Mouse (Mus musculus) stomach, embryonic 14.5 days (tissue): ENCODE measurements around the gene Prtg. TPM values are rescaled to one million over a fixed set of nuclear protein-coding genes. Genes with fewer than 3 reads are reported as not detected.

Experiments used
- ATAC-seq: fragments of 200-750 bp; cut with Nextera tagmentation; 2 replicates; pipeline ENCODE4 v1.8.0; 2017; ENCODE audit warnings: low read depth, moderate TSS enrichment; ENCODE audit not compliant: insufficient number of reproducible peaks, insufficient read depth, low FRiP score
- H3K27ac ChIP-seq: fragments of 300-500 bp; sonication (generic); 2 replicates; pipeline ENCODE4 v1.5.1; 2014; ENCODE audit warnings: mild to moderate bottlenecking, low read length, moderate library complexity, mixed read lengths
- H3K27me3 ChIP-seq: fragments of 300-500 bp; sonication (generic); 2 replicates; pipeline ENCODE4 v1.6.1; 2014; ENCODE audit warnings: low read length, control low read depth, mixed read lengths; ENCODE audit not compliant: control insufficient read depth, insufficient read depth
- H3K36me3 ChIP-seq: fragments of 300-500 bp; sonication (generic); 2 replicates; pipeline ENCODE4 v1.6.1; 2014; ENCODE audit warnings: mild to moderate bottlenecking, control low read depth, low read length, moderate library complexity, mixed read lengths; ENCODE audit not compliant: control insufficient read depth, insufficient read depth
- H3K4me1 ChIP-seq: fragments of 300-500 bp; sonication (generic); 2 replicates; pipeline ENCODE4 v1.6.1; 2014; ENCODE audit warnings: low read length, control low read depth, mixed read lengths; ENCODE audit not compliant: control insufficient read depth, insufficient read depth
- H3K4me2 ChIP-seq: fragments of 300-500 bp; sonication (generic); replicated peaks from 2 replicates; pipeline ENCODE4 v1.6.1; 2014; ENCODE audit warnings: low read depth, low read length, control low read depth
- H3K4me3 ChIP-seq: fragments of 300-500 bp; sonication (generic); 2 replicates; pipeline ENCODE4 v1.5.1; 2014; ENCODE audit warnings: low read depth, low read length, control low read depth
- H3K9ac ChIP-seq: fragments of 300-500 bp; sonication (generic); replicated peaks from 2 replicates; pipeline ENCODE4 v1.6.1; 2014; ENCODE audit warnings: low read depth, mild to moderate bottlenecking, control low read depth, low read length, moderate library complexity, mixed read lengths
- H3K9me3 ChIP-seq: fragments of 300-500 bp; sonication (generic); 2 replicates; pipeline ENCODE4 v1.6.1; 2016; ENCODE audit warnings: low read depth, low read length, control low read depth; ENCODE audit not compliant: control insufficient read depth
- WGBS: fragments of 180-500 bp; shearing (Covaris S2); extraction: QIAGEN DNeasy Blood & Tissue Kit; methylation state at CpG from one replicate; pipeline ENCODE4 v1.1.7; 2014; 5-methylcytosine and 5-hydroxymethylcytosine counted together
- polyA plus RNA-seq: library from polyadenylated mRNA; unstranded; fragments of >200 nt; fragmentation: Nextera tagmentation; extraction: Ambion mirVana; gene quantifications from 2 replicates; pipeline ENCODE4 v1.2.1, GENCODE M21; 2014

Gene Prtg
- 0.52 and 0.68 TPM in 2 replicates for polyA plus RNA-seq

- H3K9ac ChIP-seq: peak within 1 kb of the TSS; percentile 62
- H3K27ac ChIP-seq: no peak within 1 kb of the TSS; the same call in 1 of the 2 replicates
- H3K4me1 ChIP-seq: no peaks in the 10 kb centered on the region
- ATAC-seq: peak; percentile 69
- H3K9me3 ChIP-seq: no peaks in the 10 kb centered on the region
- H3K27me3 ChIP-seq: no peaks in the 10 kb centered on the region
- peak within 1 kb of the TSS; percentile 64 for H3K4me3 ChIP-seq
- H3K4me2 ChIP-seq: peak within 1 kb of the TSS; percentile 94
- no peaks in the 10 kb centered on the region for H3K36me3 ChIP-seq
- WGBS: under 1% methylated on average over 55 of the region's 57 CpGs
Measured at GRCm38 (mm10) chr9:72806731-72807419, at the start of gene Prtg. Prtg (plus strand) TSS chr9:72806874.

- Histone ChIP-seq H3K4me2 (no peak overlapping the region), H3K36me3 (no peaks in the 10 kb centered on the region), H3K27me3 (no peaks in the 10 kb centered on the region), H3K4me1 (0 out of 2 replicates have a peak, but pooled peaks cover 5% of the 10 kb centered on the region), H3K27ac (no peak overlapping the region), H3K9ac (no peak overlapping the region), H3K9me3 (no peaks in the 10 kb centered on the region), H3K4me3 (no peak overlapping the region)
- 89% methylated on average over 5 of the region's 5 CpGs for WGBS
- no peak for ATAC-seq
Measured at GRCm38 (mm10) chr9:72757143-72757542, 49.5 kb upstream of the Prtg start.

DNA sequence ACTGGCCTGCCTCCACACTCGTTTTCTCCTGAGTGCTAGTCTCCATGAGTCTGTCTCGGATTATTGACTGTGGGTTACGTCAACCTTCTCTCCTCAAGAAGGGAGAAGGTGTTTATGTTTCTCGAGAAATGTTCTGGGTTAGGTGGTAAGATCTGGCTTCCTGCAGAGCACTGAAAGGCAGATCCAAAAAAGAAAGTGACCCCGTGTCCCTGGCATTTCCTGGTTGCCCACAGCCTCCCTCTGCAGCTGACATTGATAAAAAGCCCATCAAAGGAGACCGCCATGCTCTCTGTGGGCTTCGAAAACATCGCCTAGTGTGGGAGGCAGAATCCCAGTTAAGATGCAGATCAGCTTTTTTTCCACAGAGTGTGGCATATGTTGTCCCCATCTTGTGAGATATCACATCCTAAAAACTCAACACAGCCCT is 48.0 kb upstream of the Prtg start:
- Histone ChIP-seq H3K4me1 (peaks cover 5% of the 10 kb centered on the region; the same call in 1 of the 2 replicates), H3K9ac (no peak overlapping the region)
- ATAC-seq: no peak

DNA sequence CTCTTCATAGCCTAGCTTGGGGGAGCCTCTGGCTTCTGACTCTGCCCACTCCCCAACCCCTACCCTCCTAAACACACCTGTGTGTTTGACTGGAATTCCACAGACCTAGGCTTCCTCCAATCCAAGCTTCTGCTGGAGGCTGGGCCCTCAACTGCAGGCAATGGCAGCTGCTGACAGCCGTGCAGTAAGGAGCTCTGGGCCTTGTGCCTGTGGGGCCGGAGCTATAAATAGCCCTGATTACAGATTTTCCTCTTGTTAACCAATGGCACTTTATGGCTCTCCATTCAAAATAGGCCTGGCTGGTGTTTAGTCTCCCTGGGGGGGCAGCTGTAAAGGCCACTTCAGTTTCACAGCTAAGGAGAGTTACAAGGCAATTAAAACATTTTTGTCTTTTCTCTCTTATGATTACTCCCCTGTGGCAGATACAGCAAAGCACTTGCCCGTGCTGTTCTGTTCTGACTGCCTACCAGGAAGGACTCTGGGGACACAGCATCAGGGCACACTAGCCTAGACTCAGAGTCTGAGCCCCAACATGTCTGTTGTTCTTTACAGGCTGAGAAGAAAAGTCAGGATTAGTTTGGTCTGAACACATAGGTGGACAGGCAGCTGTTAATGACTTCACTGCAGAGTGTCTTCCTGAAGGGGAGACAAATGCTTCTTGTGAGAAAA is 43.5 kb upstream of the Prtg start:
- WGBS: 13% methylated on average over 3 of the region's 3 CpGs
- H3K9me3 ChIP-seq: no peaks in the 10 kb centered on the region

More for the DNA sequence above, 48.0 kb upstream of the Prtg start:
- Histone ChIP-seq H3K4me3 (no peak overlapping the region), H3K36me3 (no peaks in the 10 kb centered on the region), H3K27ac (no peak overlapping the region), H3K27me3 (no peaks in the 10 kb centered on the region), H3K9me3 (no peaks in the 10 kb centered on the region), H3K4me2 (no peak overlapping the region)
- WGBS: 19% methylated on average over 8 of the region's 8 CpGs

DNA sequence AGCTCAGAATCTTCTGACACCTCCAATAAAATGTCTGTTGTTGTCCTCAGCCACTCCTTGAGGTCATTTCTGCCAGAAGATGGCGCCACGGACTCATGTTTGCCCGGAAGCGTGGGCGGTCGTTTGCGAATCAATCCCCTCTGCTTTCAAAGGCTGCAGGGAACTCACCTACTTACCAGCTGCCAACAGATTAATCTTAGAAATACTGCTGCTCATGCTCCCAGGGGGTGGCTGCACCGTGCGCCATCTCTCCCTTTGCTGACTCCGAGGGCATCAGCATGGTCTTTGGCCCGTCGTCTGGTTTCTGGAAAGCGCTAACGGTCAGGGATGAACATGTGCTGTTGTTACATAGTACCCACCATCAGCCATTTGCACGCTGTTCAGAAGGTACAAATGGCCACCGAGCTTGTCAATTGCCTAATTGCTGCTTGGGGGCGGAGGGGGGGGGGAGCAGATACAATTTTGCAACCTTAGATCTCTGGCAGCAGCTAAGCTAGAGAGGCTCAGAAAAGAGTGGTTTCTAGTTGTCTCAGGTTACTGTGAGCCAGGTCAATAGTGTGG is 39.8 kb upstream of the Prtg start:
- H3K36me3 ChIP-seq: no peaks in the 10 kb centered on the region
- peak; percentile 46; the same call in 1 of the 2 replicates for ATAC-seq
- H3K9ac ChIP-seq: no peak overlapping the region
- H3K4me1 ChIP-seq: no peaks in the 10 kb centered on the region; the same call in 1 of the 2 replicates
- WGBS: 2% methylated on average over 17 of the region's 17 CpGs
- no peaks in the 10 kb centered on the region for H3K9me3 ChIP-seq
- no peaks in the 10 kb centered on the region for H3K27me3 ChIP-seq
- H3K27ac ChIP-seq: no peak overlapping the region
- H3K4me3 ChIP-seq: peak overlapping the region; percentile 24
- peak overlapping the region; percentile 59 for H3K4me2 ChIP-seq

More for the DNA sequence above, 43.5 kb upstream of the Prtg start:
- Histone ChIP-seq H3K4me1 (peaks cover 5% of the 10 kb centered on the region; the same call in 1 of the 2 replicates), H3K27ac (no peak overlapping the region), H3K4me3 (no peak overlapping the region), H3K36me3 (no peaks in the 10 kb centered on the region), H3K27me3 (no peaks in the 10 kb centered on the region), H3K9ac (no peak overlapping the region), H3K4me2 (no peak overlapping the region)
- ATAC-seq: no peak

GRCm38 (mm10) chr9:72775022-72775421 is 31.7 kb upstream of the Prtg start:
- 78% methylated on average over 3 of the region's 4 CpGs for WGBS

DNA sequence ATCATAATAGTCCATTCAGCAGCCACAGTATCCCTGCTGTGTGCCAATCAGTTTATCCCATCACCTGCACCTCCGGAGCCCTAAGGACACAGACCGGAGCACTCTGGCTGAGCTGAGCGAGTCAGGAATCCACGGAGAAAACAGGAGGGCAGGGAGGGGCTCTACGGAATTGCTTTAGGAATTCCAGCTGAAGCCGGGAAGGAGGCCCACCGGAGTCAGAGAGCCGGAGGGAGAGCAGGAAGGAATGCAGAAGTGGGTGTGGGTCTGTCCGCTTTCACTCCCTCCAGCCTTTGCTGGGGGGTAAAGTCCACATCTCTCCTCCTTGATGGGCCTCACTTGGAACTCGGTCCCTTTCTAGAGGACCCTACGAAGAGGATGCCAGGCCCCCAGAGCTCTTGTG is 27.7 kb upstream of the Prtg start:
- Histone ChIP-seq H3K36me3 (no peaks in the 10 kb centered on the region), H3K9me3 (no peaks in the 10 kb centered on the region), H3K4me3 (no peak overlapping the region), H3K4me2 (no peak overlapping the region), H3K27me3 (no peaks in the 10 kb centered on the region), H3K4me1 (peaks cover 18% of the 10 kb centered on the region), H3K9ac (no peak overlapping the region), H3K27ac (no peak overlapping the region)
- 29% methylated on average over 11 of the region's 11 CpGs for WGBS
- ATAC-seq: no peak

More at GRCm38 (mm10) chr9:72775022-72775421, 31.7 kb upstream of the Prtg start:
- Histone ChIP-seq H3K27me3 (no peaks in the 10 kb centered on the region), H3K27ac (no peak overlapping the region), H3K36me3 (no peaks in the 10 kb centered on the region), H3K4me3 (no peak overlapping the region), H3K4me1 (peaks cover 5% of the 10 kb centered on the region; the same call in 1 of the 2 replicates), H3K4me2 (no peak overlapping the region), H3K9ac (no peak overlapping the region), H3K9me3 (no peaks in the 10 kb centered on the region)
- no peak for ATAC-seq

GRCm38 (mm10) chr9:72779733-72780132 is 26.9 kb upstream of the Prtg start:
- 11% methylated on average over 4 of the region's 4 CpGs for WGBS
- no peak overlapping the region for H3K4me3 ChIP-seq
- no peaks in the 10 kb centered on the region for H3K9me3 ChIP-seq
- H3K27ac ChIP-seq: no peak overlapping the region
- no peak overlapping the region for H3K4me2 ChIP-seq
- ATAC-seq: no peak
- H3K9ac ChIP-seq: no peak overlapping the region
- H3K27me3 ChIP-seq: no peaks in the 10 kb centered on the region
- H3K36me3 ChIP-seq: no peaks in the 10 kb centered on the region
- peaks cover 18% of the 10 kb centered on the region for H3K4me1 ChIP-seq
